Mouse (Mus musculus) limb, embryonic 15.5 days (tissue): ENCODE measurements around the gene Art2b. TPM values are rescaled to one million over a fixed set of nuclear protein-coding genes. Genes with fewer than 3 reads are reported as not detected.
"Not testable (repeated sequence)": the region's sequence is repeated elsewhere in the genome, so short reads cannot be mapped to it uniquely, and the experiment has no call there.

Source experiments
- ATAC-seq: fragments of 200-750 bp; cut with Nextera tagmentation; 2 replicates; pipeline ENCODE4 v1.8.0; 2017; ENCODE audit warnings: low read depth, moderate TSS enrichment; ENCODE audit not compliant: insufficient number of reproducible peaks, low FRiP score, low TSS enrichment
- H3K27ac ChIP-seq: fragments of 300-500 bp; sonication (generic); 2 replicates; pipeline ENCODE4 v1.5.1; 2015; ENCODE audit warnings: moderate library complexity, mild to moderate bottlenecking, inconsistent platforms
- H3K27me3 ChIP-seq: fragments of 300-500 bp; sonication (generic); 2 replicates; pipeline ENCODE4 v1.6.1; 2015; ENCODE audit warnings: inconsistent platforms
- H3K36me3 ChIP-seq: fragments of 300-500 bp; sonication (generic); 2 replicates; pipeline ENCODE4 v1.6.1; 2015; ENCODE audit warnings: inconsistent platforms
- H3K4me1 ChIP-seq: fragments of 300-500 bp; sonication (generic); 2 replicates; pipeline ENCODE4 v1.6.1; 2015; ENCODE audit warnings: inconsistent platforms
- H3K4me2 ChIP-seq: fragments of 300-500 bp; sonication (generic); 2 replicates; pipeline ENCODE4 v1.6.1; 2015; ENCODE audit warnings: mild to moderate bottlenecking, inconsistent platforms
- H3K4me3 ChIP-seq: fragments of 300-500 bp; sonication (generic); 2 replicates; pipeline ENCODE4 v1.5.1; 2015; ENCODE audit warnings: mild to moderate bottlenecking, inconsistent platforms
- H3K9ac ChIP-seq: fragments of 300-500 bp; sonication (generic); 2 replicates; pipeline ENCODE4 v1.6.1; 2015; ENCODE audit warnings: inconsistent platforms
- H3K9me3 ChIP-seq: fragments of 300-500 bp; sonication (generic); 2 replicates; pipeline ENCODE4 v1.6.1; 2016; ENCODE audit warnings: inconsistent platforms
- WGBS: fragments of 180-500 bp; shearing (Covaris S2); methylation state at CpG from one replicate; pipeline ENCODE4 v1.1.7; 2015; 5-methylcytosine and 5-hydroxymethylcytosine counted together
- polyA plus RNA-seq: library from polyadenylated mRNA; unstranded; fragments of >200 nt; fragmentation: Nextera tagmentation; extraction: Ambion mirVana; gene quantifications from 2 replicates; pipeline ENCODE4 v1.2.1, GENCODE M21; 2015

The Art2b gene
- polyA plus RNA-seq, 1 experiment from 2014 or later = not detected

DNA sequence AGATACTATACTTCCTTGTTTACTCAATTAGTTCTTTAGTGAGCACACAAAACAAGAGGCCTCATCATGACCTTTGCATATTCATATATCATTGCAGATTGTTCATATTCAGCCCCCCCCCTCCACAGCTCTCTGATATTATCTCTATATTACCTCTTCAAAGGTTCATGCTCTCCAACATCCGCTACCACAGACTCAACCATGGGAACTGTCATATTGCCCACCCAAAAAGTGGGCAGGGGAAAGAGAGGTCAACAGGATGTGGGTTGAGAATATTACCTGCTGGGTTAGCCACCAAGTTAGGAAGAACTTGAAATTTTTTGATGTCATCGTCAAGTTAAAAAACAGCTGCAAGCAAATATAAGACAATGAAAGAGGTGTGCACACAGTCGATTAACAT lies 29.9 kb downstream of the Art2b start:
- not testable (repeated sequence) for H3K27ac ChIP-seq, H3K4me2 ChIP-seq, H3K9me3 ChIP-seq, H3K4me3 ChIP-seq, ATAC-seq, H3K36me3 ChIP-seq, H3K27me3 ChIP-seq, H3K4me1 ChIP-seq, H3K9ac ChIP-seq
- WGBS = 88% methylated on average over 3 of the region's 3 CpGs

DNA sequence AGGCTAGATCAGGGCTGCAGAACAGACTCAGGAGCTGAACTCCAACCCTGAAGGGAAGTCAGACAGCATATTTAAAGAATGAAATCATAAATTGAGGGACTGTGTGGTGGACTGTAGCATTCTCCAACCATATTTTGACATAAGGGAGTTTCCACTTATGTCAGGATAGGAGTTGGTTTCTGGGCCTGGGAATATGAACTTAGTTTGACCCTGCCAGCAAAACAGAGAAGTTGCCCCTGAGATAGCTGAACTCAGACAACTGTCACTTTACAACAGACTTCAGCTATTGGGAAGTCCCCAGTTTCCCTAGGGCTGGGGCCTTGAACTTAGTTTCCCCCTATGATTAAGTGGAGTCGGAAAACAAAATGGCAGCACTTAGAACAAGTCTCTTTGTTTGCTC lies 33.9 kb downstream of the Art2b start:
- no peak for ATAC-seq
- Histone ChIP-seq H3K27ac (no peak overlapping the region), H3K4me2 (no peak overlapping the region), H3K9ac (no peak overlapping the region), H3K4me1 (no peaks in the 10 kb centered on the region), H3K4me3 (no peak overlapping the region), H3K36me3 (no peaks in the 10 kb centered on the region), H3K9me3 (no peaks in the 10 kb centered on the region), H3K27me3 (no peaks in the 10 kb centered on the region)
- 95% methylated on average over 1 of the region's 1 CpGs for WGBS

DNA sequence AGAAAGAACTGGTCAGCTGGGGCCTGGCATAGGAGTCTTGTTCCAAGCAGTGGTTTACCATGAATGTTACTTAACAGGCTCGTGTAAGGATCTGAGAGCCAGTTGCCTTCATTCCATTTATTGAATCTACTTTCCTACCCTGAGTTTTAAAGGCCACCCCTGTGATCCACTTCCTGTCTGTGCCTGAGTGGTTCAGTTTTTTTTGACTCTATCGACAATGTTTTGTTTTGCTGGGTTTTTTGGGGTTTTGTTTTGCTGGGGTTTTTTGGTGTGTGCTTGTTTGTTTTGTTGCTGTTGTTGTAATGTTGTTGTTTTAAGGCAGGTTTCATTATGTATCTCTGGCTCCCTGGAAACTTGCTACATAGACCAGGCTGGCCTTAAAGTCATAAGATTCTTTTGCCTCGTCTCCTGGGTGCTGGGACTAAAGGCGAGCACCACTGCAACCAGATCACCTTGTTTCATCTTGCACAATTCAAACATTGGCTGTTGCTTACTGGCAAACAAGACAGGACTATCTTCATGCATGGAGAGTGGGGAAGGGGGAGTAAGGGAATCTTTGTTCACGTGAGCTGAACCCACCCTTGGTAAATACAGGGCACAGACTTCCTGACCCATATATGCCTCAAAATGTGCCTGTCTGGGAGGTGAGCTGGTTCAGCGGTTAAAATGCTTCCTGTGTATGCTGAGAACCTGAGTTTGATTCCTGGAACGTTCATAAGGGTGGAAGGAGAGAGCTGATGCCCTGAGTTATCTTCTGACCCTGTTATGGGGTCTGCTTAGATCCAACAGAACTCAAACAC lies 34.5 kb downstream of the Art2b start:
- Histone ChIP-seq H3K9ac (no peak overlapping the region), H3K27ac (no peak overlapping the region), H3K4me3 (no peak overlapping the region), H3K9me3 (no peaks in the 10 kb centered on the region), H3K36me3 (no peaks in the 10 kb centered on the region), H3K27me3 (no peaks in the 10 kb centered on the region), H3K4me1 (no peaks in the 10 kb centered on the region), H3K4me2 (no peak overlapping the region)
- no peak for ATAC-seq
- 55% methylated on average over 7 of the region's 7 CpGs for WGBS

DNA sequence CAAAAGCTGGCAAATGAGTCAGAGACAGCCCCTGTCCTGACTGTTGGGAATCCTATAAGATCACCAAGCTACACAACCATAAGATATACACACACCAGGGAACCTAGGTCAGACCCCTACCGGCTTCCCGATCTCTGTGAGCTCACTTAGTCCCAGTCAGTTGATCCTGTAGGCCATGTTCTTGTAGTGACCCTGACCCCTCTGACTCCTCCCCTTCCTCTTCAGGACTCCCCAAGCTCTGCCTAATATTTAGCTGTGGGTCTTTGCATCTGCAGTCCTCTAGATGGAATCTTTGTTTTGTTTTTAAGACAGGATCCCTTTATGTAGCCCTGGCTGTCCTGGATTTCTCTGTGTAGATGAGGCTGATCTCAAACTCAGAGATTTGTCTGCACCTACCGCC lies 36.1 kb downstream of the Art2b start:
- ATAC-seq = no peak
- no peak overlapping the region for H3K4me3 ChIP-seq
- H3K9ac ChIP-seq = no peak overlapping the region
- H3K27ac ChIP-seq = no peak overlapping the region
- H3K9me3 ChIP-seq = no peaks in the 10 kb centered on the region
- H3K36me3 ChIP-seq = no peaks in the 10 kb centered on the region
- H3K4me1 ChIP-seq = no peaks in the 10 kb centered on the region
- WGBS = 87% methylated on average over 3 of the region's 3 CpGs
- H3K27me3 ChIP-seq = no peaks in the 10 kb centered on the region
- no peak overlapping the region for H3K4me2 ChIP-seq

DNA sequence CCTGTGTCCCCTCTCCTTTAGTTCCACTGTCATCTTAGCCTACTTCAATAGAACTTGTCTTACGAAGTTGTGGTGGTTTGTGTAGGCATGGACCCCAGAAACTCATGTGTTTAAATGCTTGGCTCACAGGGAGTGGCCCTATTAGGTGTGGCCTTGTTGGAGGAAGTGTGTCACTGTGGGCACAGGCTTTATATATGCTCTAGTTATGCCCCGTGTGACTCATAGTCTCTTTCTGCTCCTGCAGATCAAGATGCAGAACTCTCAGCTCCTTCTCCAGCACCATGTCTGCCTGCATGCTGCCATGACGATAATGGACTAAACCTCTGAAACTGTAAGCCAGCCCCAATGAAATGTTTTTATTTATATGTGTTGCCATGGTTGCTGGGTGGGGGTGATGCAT lies 37.7 kb downstream of the Art2b start:
- Histone ChIP-seq H3K27me3 (no peaks in the 10 kb centered on the region), H3K36me3 (no peaks in the 10 kb centered on the region), H3K9me3 (no peaks in the 10 kb centered on the region), H3K27ac (no peak overlapping the region), H3K9ac (no peak overlapping the region), H3K4me3 (no peak overlapping the region), H3K4me1 (no peaks in the 10 kb centered on the region), H3K4me2 (no peak overlapping the region)
- no peak for ATAC-seq
- 76% methylated on average over 3 of the region's 3 CpGs for WGBS

DNA sequence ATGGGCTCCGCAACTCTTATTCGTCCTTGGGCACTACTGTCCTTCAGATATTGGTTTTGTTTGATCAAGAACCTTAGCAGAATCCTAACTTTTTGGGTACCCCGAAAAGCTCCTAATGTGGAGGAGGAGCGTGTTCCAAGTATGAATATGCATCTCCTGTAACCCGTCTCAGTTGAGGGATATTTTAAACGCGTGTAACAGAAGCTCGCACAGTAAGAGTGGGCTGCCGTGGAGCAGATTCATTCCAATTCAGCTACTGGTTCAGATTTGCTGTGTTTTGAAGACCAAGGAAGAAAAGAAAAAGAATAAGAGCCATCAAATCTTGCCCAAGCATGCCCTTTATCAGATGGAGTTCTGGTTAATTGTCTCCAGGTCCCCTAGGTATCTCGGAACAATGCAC lies 43.7 kb downstream of the Art2b start:
- Histone ChIP-seq H3K27ac (no peak overlapping the region), H3K9ac (no peak overlapping the region), H3K4me2 (no peak overlapping the region), H3K4me1 (0 out of 2 replicates have a peak, but pooled peaks cover 3% of the 10 kb centered on the region), H3K36me3 (no peaks in the 10 kb centered on the region), H3K9me3 (no peaks in the 10 kb centered on the region), H3K27me3 (no peaks in the 10 kb centered on the region), H3K4me3 (no peak overlapping the region)
- WGBS = 72% methylated on average over 10 of the region's 10 CpGs
- no peak for ATAC-seq

DNA sequence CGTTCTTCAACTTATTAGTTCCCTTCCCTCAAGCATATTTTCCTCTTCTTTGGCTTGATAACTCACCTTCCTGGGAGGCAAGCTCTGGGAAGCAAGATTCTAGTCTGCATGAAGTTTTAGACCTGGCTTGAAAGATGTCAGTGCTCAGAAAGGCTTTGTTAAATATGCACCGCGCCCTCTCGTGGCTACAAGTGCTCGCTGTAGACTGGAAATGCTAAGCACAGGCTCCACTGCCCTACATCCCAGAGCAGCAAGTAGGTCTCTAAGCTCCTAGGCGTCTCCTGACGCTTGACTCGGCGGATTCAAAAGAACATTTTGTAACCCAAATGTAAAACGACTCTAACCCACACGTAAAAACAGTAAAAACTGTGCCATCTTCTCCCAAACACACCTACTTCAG lies 44.3 kb downstream of the Art2b start:
- H3K4me3 ChIP-seq = no peak overlapping the region
- 1% methylated on average over 11 of the region's 11 CpGs for WGBS
- H3K27me3 ChIP-seq = no peaks in the 10 kb centered on the region
- no peak overlapping the region for H3K9ac ChIP-seq
- no peak for ATAC-seq
- H3K4me2 ChIP-seq = no peak overlapping the region
- 0 out of 2 replicates have a peak, but pooled peaks cover 3% of the 10 kb centered on the region for H3K4me1 ChIP-seq
- H3K9me3 ChIP-seq = no peaks in the 10 kb centered on the region
- H3K27ac ChIP-seq = no peak overlapping the region
- no peaks in the 10 kb centered on the region for H3K36me3 ChIP-seq

DNA sequence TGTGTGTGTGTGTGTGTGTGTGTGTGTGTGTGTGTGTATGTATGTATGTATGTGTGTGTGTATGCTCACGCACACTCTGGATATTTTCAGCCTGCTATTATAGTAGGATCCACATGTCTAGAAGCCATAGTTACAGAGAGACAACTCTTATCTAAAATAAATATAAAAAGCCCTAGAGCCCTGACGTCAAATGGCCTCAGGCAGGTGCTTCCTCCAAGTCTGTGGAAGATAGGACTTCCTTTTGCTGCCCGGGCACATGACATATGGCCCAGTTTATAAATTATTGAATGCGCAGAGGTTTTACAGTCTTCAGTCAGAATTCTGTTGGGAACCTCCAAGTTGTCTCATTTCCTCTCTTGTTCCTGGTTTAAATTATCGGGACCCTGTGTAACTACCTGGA lies 44.7 kb downstream of the Art2b start:
- WGBS = 46% methylated on average over 5 of the region's 5 CpGs
- no peak overlapping the region for H3K9ac ChIP-seq
- ATAC-seq = no peak

DNA sequence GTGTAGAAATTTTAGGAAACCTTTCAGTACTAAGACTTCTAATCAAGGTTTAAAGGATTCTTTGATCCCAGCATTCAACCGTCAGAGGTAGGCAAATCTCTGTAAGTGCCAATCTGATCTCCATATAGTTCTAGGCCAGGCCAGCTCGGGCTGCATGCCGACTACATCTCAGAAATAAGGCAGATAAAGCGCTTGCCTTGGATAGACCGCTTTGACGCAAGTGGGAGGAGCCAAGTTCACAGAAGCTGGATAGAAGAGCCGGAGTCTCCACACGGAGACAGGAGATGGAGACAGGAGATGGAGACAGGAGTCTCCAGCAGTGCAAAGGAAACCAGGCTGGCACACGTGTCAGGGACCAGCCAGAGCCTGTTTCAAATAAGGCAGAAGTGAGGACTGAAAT lies 45.6 kb downstream of the Art2b start:
- Histone ChIP-seq H3K4me2 (no peak overlapping the region), H3K9me3 (no peaks in the 10 kb centered on the region), H3K27me3 (no peaks in the 10 kb centered on the region), H3K36me3 (no peaks in the 10 kb centered on the region), H3K27ac (no peak overlapping the region), H3K4me3 (no peak overlapping the region), H3K9ac (no peak overlapping the region), H3K4me1 (0 out of 2 replicates have a peak, but pooled peaks cover 3% of the 10 kb centered on the region)
- 40% methylated on average over 9 of the region's 9 CpGs for WGBS
- ATAC-seq = no peak

More for the DNA sequence above, 44.7 kb downstream of the Art2b start:
- Histone ChIP-seq H3K36me3 (no peaks in the 10 kb centered on the region), H3K9me3 (no peaks in the 10 kb centered on the region), H3K27ac (no peak overlapping the region), H3K4me1 (0 out of 2 replicates have a peak, but pooled peaks cover 3% of the 10 kb centered on the region), H3K4me2 (no peak overlapping the region), H3K27me3 (no peaks in the 10 kb centered on the region), H3K4me3 (no peak overlapping the region)

DNA sequence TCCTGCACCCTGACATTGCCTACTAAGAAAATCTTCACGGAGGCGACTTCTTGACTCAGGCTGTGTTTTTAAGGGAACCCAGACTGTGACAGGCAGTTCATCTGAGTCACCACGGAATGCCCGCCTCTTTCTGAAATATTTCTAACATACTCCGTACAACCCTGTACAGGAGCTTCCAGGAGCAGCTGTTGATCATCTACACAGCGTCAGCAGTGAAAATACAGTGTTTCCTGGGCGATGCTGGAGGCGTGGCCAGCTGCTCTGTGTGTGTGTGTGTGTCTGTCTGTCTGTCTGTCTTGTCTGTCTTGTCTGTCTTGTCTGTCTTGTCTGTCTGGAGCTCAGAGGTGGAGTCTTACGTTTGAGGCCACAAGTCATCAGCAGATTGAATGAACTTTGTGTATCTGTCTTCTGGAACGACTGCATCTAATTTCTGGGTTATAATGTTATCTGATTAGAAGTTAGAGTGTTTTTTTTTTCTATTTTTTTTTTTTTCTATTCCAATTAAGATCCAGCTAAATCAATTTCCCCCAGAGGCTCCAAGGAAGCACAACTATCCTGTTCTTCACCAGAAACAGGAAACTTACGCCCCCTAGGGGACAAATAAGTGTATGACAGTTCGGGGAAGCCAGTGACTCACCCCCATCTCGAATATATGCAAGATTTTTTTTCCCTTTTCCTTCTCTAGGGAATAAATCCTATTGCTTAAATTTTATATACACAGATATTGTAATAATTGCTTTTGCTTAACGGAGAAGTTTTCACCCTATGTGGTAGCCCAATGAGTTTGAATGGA lies 47.1 kb downstream of the Art2b start:
- H3K4me2 ChIP-seq = no peak overlapping the region
- H3K4me1 ChIP-seq = 0 out of 2 replicates have a peak, but pooled peaks cover 3% of the 10 kb centered on the region
- no peaks in the 10 kb centered on the region for H3K9me3 ChIP-seq
- H3K27ac ChIP-seq = no peak overlapping the region
- WGBS = 43% methylated on average over 14 of the region's 14 CpGs
- H3K36me3 ChIP-seq = no peaks in the 10 kb centered on the region
- H3K27me3 ChIP-seq = no peaks in the 10 kb centered on the region
- ATAC-seq = no peak
- H3K9ac ChIP-seq = no peak overlapping the region
- no peak overlapping the region for H3K4me3 ChIP-seq

DNA sequence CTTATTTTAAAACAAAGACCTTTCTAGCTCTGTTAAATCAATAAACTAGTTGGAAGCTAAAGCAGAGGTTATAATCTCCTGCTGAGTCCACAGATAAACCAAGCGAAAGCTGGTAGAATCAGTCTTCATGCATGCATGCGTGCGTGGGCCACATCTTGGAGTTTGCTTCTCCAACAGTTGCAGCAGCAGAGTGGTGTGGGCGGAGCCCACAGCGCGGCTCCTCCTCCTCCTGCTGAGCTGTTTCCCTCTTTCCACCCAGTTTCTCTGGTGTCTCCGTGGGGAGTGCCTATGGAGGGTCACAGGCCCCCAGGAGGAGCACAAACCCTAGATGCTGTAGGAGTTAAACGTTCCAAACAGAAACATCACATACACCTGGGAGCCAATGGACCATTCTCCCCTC lies 47.9 kb downstream of the Art2b start:
- Histone ChIP-seq H3K9me3 (no peaks in the 10 kb centered on the region), H3K4me3 (no peak overlapping the region), H3K27me3 (no peaks in the 10 kb centered on the region), H3K4me1 (0 out of 2 replicates have a peak, but pooled peaks cover 3% of the 10 kb centered on the region), H3K9ac (no peak overlapping the region), H3K4me2 (no peak overlapping the region), H3K36me3 (no peaks in the 10 kb centered on the region), H3K27ac (no peak overlapping the region; the same call in 1 of the 2 replicates)
- ATAC-seq = no peak
- whole genome bisulfite sequencing = 46% methylated on average over 8 of the region's 8 CpGs

DNA sequence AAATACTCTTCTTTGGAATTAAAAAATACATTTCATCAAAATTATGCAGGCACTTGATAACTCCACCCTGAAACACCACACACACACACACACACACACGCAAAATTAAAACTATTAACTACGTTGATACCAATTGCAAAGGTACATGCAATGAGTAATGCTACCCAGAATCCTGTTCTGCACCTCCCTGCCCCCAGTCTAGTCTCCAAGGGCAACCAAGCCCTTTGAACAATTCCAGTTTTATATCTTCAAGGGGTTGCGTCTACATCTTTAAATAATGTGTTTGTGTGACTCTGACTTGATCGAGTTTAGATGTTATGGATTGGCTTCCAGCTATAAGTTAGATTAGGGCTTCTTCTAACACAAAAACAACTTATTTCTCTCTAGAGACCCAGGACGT lies 49.9 kb downstream of the Art2b start:
- Histone ChIP-seq H3K4me3 (no peak overlapping the region), H3K27me3 (no peaks in the 10 kb centered on the region), H3K36me3 (no peaks in the 10 kb centered on the region), H3K4me1 (0 out of 2 replicates have a peak, but pooled peaks cover 3% of the 10 kb centered on the region), H3K27ac (no peak overlapping the region), H3K9ac (no peak overlapping the region), H3K4me2 (no peak overlapping the region), H3K9me3 (no peaks in the 10 kb centered on the region)
- 71% methylated on average over 5 of the region's 5 CpGs for WGBS
- ATAC-seq = no peak
